7 mouse cellular contexts compared by ENCODE assay signal in the genomic region with DNA sequence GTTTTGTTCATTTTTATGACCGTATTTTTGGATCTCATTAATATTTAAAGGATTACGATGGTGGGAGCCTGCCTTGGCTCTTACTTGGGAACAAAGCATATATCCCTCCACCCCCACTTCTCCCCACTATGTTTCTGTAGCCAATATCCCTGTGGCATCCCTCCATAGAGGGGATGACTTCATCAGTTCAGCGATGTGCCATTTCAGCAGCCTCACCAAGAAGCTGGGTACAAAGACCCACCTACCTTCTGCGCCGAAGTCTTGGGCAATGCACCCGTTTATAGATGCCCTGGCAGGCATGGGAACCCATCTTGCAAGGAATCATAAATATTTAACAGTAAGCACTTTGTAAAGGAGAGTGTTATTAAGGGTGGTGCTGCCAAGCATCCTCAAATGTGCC.
"Had no signal": no experiment of that assay in that cellular context is flagged by ENCODE, and none has a peak within 500 bp of the region (broad histone marks: within the 10 kb centered on the region; RNA-seq: fewer than 3 reads in every experiment).

No protein-coding gene starts in this region.

- DNase-seq: liver, postnatal 0 days; lung, adult 2 months; lung, postnatal 14 days; lung, postnatal 36 days; thymus, adult 18-20 months; thymus, postnatal 14 days; thymus, postnatal 36 days had no signal
